Mouse (Mus musculus) heart, embryonic 16.5 days (tissue): ENCODE results near the gene Ociad2. TPM values are rescaled to one million over a fixed set of nuclear protein-coding genes. Genes with fewer than 3 reads are reported as not detected.

Experiments used
- ATAC-seq: fragments of 200-750 bp; cut with Nextera tagmentation; replicated peaks from 2 replicates; pipeline ENCODE4 v1.8.0; 2017; ENCODE audit warnings: moderate number of reproducible peaks; ENCODE audit not compliant: insufficient read depth, low FRiP score; ENCODE audit errors: extremely low read depth
- H3K27ac ChIP-seq: fragments of 300-500 bp; sonication (generic); 2 replicates; pipeline ENCODE4 v1.5.1; 2014; ENCODE audit warnings: mild to moderate bottlenecking, low read length, control low read depth, moderate library complexity
- H3K27me3 ChIP-seq: fragments of 300-500 bp; sonication (generic); 2 replicates; pipeline ENCODE4 v1.6.1; 2014; ENCODE audit warnings: low read length, mixed read lengths; ENCODE audit not compliant: control insufficient read depth, insufficient read depth
- H3K36me3 ChIP-seq: fragments of 300-500 bp; sonication (generic); 2 replicates; pipeline ENCODE4 v1.6.1; 2014; ENCODE audit not compliant: control insufficient read depth, insufficient read depth
- H3K4me1 ChIP-seq: fragments of 300-500 bp; sonication (generic); 2 replicates; pipeline ENCODE4 v1.6.1; 2014; ENCODE audit warnings: low read length, mixed read lengths; ENCODE audit not compliant: control insufficient read depth, insufficient read depth
- H3K4me2 ChIP-seq: fragments of 300-500 bp; sonication (generic); 2 replicates; pipeline ENCODE4 v1.6.1; 2014; ENCODE audit warnings: low read depth, mild to moderate bottlenecking, control low read depth, low read length
- H3K4me3 ChIP-seq: fragments of 300-500 bp; sonication (generic); 2 replicates; pipeline ENCODE4 v1.5.1; 2014; ENCODE audit warnings: mild to moderate bottlenecking, control low read depth, low read length
- H3K9ac ChIP-seq: fragments of 300-500 bp; sonication (generic); 2 replicates; pipeline ENCODE4 v1.6.1; 2014; ENCODE audit warnings: low read length, control low read depth
- H3K9me3 ChIP-seq: fragments of 300-500 bp; sonication (generic); replicated peaks from 2 replicates; pipeline ENCODE4 v1.6.1; 2016; ENCODE audit warnings: low read length; ENCODE audit not compliant: control insufficient read depth
- WGBS: fragments of 180-500 bp; shearing (Covaris S2); extraction: QIAGEN DNeasy Blood & Tissue Kit; methylation state at CpG from one replicate; pipeline ENCODE4 v1.1.7; 2014; 5-methylcytosine and 5-hydroxymethylcytosine counted together
- polyA plus RNA-seq: library from polyadenylated mRNA; unstranded; fragments of >200 nt; fragmentation: Nextera tagmentation; extraction: Ambion mirVana; gene quantifications from 2 replicates; pipeline ENCODE4 v1.2.1, GENCODE M21; 2015

Ociad2 gene
- polyA plus RNA-seq, 1 experiment from 2014 or later: 19.0 TPM

DNA sequence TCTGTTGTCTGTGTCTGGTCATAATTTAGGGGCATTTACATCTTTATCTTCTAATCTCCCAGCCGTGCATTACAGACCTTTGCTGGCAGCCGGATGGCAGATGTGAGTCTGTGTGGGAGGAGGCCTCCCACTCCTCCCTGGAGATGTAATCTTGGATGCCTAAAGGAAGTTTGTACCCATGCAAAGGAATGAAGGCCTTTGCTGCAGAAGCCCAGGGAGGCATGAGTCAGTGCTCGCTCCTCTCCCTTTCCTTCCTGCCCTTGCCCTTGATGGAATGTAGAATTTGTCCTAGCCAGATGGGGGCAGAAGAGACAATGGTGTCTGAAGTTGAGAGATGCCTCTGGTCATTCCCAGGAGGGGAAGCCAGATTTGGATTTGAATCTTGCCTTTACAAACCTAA, 32.4 kb upstream of the Ociad2 start:
- no peak for ATAC-seq
- H3K4me3 ChIP-seq: no peak overlapping the region
- no peaks in the 10 kb centered on the region for H3K27me3 ChIP-seq
- no peak overlapping the region for H3K4me2 ChIP-seq
- H3K27ac ChIP-seq: no peak overlapping the region
- no peaks in the 10 kb centered on the region for H3K4me1 ChIP-seq
- no peaks in the 10 kb centered on the region for H3K9me3 ChIP-seq
- H3K36me3 ChIP-seq: no peaks in the 10 kb centered on the region
- 36% methylated on average over 3 of the region's 3 CpGs for WGBS
- H3K9ac ChIP-seq: no peak overlapping the region

- Histone ChIP-seq H3K36me3 (no peaks in the 10 kb centered on the region), H3K4me2 (no peak overlapping the region), H3K27me3 (no peaks in the 10 kb centered on the region), H3K9me3 (no peaks in the 10 kb centered on the region), H3K27ac (no peak overlapping the region), H3K4me3 (no peak overlapping the region), H3K9ac (no peak overlapping the region), H3K4me1 (no peaks in the 10 kb centered on the region)
- 57% methylated on average over 5 of the region's 5 CpGs for WGBS
- no peak for ATAC-seq
Measured at GRCm38 (mm10) chr5:73372601-73373000, 31.8 kb upstream of the Ociad2 start.

DNA sequence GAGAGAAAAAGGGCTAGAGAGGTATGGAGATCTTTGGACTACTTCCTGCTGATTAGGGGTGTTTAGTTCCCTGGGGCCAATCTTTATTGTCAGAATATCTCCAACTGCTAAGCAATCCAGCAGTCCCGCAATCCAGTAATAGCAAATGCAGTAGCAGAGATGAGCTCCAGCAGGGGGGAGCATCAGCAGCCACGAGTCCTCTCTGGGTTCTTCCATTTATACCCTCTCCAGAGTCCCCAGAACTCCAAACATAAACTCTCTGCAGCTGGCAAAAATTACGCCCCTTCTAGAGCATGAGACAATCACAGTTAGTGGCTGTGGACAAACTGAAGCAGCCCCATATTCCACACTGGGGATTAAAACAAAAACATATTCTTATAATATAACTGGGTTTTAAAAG, 28.9 kb upstream of the Ociad2 start:
- WGBS: 58% methylated on average over 3 of the region's 3 CpGs
- Histone ChIP-seq H3K9ac (no peak overlapping the region), H3K27ac (no peak overlapping the region), H3K9me3 (no peaks in the 10 kb centered on the region), H3K4me2 (no peak overlapping the region), H3K27me3 (no peaks in the 10 kb centered on the region), H3K4me1 (no peaks in the 10 kb centered on the region), H3K4me3 (no peak overlapping the region), H3K36me3 (no peaks in the 10 kb centered on the region)
- no peak for ATAC-seq

- Histone ChIP-seq H3K27me3 (no peaks in the 10 kb centered on the region), H3K4me2 (no peak overlapping the region), H3K36me3 (no peaks in the 10 kb centered on the region), H3K9me3 (no peaks in the 10 kb centered on the region), H3K9ac (no peak overlapping the region), H3K4me1 (no peaks in the 10 kb centered on the region), H3K27ac (no peak overlapping the region), H3K4me3 (no peak overlapping the region)
- ATAC-seq: no peak
- 67% methylated on average over 10 of the region's 10 CpGs for WGBS
Measured at GRCm38 (mm10) chr5:73368845-73369447, 28.1 kb upstream of the Ociad2 start.

- 76% methylated on average over 4 of the region's 4 CpGs for WGBS
- Histone ChIP-seq H3K27ac (no peak overlapping the region), H3K9me3 (no peaks in the 10 kb centered on the region), H3K4me2 (no peak overlapping the region), H3K36me3 (no peaks in the 10 kb centered on the region), H3K4me3 (no peak overlapping the region), H3K27me3 (no peaks in the 10 kb centered on the region), H3K9ac (no peak overlapping the region), H3K4me1 (no peaks in the 10 kb centered on the region)
- ATAC-seq: no peak
Measured at GRCm38 (mm10) chr5:73367906-73368305, 27.1 kb upstream of the Ociad2 start.

- Histone ChIP-seq H3K4me1 (peaks cover 9% of the 10 kb centered on the region), H3K36me3 (no peaks in the 10 kb centered on the region), H3K27ac (no peak overlapping the region), H3K9me3 (no peaks in the 10 kb centered on the region), H3K4me3 (no peak overlapping the region), H3K4me2 (no peak overlapping the region), H3K9ac (no peak overlapping the region), H3K27me3 (no peaks in the 10 kb centered on the region; the same call in 1 of the 2 replicates)
- ATAC-seq: 0 out of 2 replicates have a peak, but pooled peaks have one; percentile 23
- WGBS: 73% methylated on average over 2 of the region's 2 CpGs
Measured at GRCm38 (mm10) chr5:73364107-73364864, 23.5 kb upstream of the Ociad2 start.

DNA sequence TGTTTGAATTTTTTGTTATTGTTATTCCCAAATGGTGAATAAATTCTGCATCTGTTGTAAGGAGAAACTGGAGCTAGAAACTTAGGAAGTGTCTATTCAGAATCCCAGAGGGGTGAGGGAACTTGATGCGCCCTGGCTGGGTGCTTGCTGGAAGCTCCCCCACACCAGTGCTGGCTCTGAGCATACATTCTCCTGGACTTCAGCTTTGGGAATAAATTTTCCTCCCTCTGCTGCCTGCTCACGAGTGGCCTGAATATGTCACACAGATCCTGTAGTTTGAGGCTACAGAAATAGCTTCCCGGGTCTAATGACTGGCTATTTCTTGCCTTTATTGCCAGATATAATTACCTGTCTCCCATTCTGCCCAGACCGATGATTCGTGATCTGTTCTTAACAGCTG, 22.0 kb upstream of the Ociad2 start:
- H3K9me3 ChIP-seq: no peaks in the 10 kb centered on the region
- ATAC-seq: no peak
- H3K4me2 ChIP-seq: no peak overlapping the region
- H3K27ac ChIP-seq: no peak overlapping the region
- peaks cover 15% of the 10 kb centered on the region for H3K4me1 ChIP-seq
- no peaks in the 10 kb centered on the region for H3K36me3 ChIP-seq
- H3K27me3 ChIP-seq: no peaks in the 10 kb centered on the region; the same call in 1 of the 2 replicates
- 80% methylated on average over 5 of the region's 5 CpGs for WGBS
- H3K4me3 ChIP-seq: no peak overlapping the region
- no peak overlapping the region for H3K9ac ChIP-seq

- H3K36me3 ChIP-seq: no peaks in the 10 kb centered on the region
- H3K27me3 ChIP-seq: no peaks in the 10 kb centered on the region; the same call in 1 of the 2 replicates
- WGBS: 83% methylated on average over 7 of the region's 7 CpGs
- H3K9me3 ChIP-seq: no peaks in the 10 kb centered on the region
- no peak overlapping the region for H3K4me3 ChIP-seq
- H3K4me1 ChIP-seq: peaks cover 15% of the 10 kb centered on the region
- H3K27ac ChIP-seq: no peak overlapping the region
- H3K4me2 ChIP-seq: no peak overlapping the region
- no peak overlapping the region for H3K9ac ChIP-seq
- no peak for ATAC-seq
Measured at GRCm38 (mm10) chr5:73362338-73362737, 21.5 kb upstream of the Ociad2 start.

GRCm38 (mm10) chr5:73360240-73360639, 19.4 kb upstream of the Ociad2 start:
- Histone ChIP-seq H3K9ac (peak overlapping the region; percentile 46; the same call in 1 of the 2 replicates), H3K36me3 (no peaks in the 10 kb centered on the region), H3K4me3 (peak overlapping the region; percentile 39), H3K4me2 (peak overlapping the region; percentile 63), H3K27ac (no peak overlapping the region), H3K4me1 (peaks cover 15% of the 10 kb centered on the region), H3K9me3 (no peaks in the 10 kb centered on the region), H3K27me3 (no peaks in the 10 kb centered on the region; the same call in 1 of the 2 replicates)
- WGBS: 16% methylated on average over 12 of the region's 12 CpGs
- no peak for ATAC-seq
